Mouse (Mus musculus) MEL-GATA-1-ER (cell line): ENCODE results near the gene Lin7b.
A peak's percentile ranks its signal among the peaks of the same experiment; 100 is the strongest.

Experiments
- DNase-seq: peaks from one replicate; pipeline ENCODE4 v3.0.0-alpha.2; 2012; ENCODE audit warnings: low read depth; ENCODE audit errors: extremely low read depth

Lin7b gene

DNA sequence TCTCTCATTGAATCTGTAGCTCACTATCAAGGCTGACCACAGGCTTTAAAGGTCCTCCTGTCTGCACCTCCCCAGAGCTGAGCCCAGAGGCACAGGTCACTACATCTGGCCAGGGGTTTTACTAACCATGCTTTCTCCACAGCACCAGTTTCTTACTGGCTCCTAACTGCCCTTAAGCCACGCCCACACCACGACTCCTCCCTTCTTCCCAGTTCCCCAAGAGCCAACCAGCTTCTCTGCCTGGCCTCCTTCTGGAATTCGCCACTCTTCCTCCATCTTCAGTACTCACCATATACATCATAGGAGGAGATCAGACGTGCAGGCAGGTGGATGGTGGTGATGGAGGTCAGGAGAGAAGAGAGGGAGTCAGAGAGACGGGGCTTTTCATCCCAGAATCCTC is 17.3 kb downstream of the Lin7b start:
- no peak for DNase-seq

DNA sequence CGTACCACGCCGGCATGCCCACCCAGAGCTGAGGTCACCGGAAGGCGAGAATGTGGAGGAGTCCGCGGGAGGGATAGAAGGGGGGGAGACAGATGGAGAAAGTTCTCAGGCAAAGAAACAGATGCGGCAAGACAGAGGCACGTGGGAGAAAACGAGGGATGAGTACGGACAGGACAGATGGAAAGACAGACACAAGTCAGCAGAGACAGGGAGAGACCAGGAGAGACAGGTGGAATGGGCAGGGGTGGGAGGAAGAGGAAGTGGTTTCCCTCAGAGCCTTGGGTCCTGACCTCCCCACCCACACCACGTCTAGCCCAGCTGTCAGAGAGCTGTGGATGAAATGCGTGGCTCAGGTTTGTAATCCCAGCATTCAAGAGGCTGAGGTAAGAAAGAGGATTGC is 23.5 kb downstream of the Lin7b start:
- no peak for DNase-seq

DNA sequence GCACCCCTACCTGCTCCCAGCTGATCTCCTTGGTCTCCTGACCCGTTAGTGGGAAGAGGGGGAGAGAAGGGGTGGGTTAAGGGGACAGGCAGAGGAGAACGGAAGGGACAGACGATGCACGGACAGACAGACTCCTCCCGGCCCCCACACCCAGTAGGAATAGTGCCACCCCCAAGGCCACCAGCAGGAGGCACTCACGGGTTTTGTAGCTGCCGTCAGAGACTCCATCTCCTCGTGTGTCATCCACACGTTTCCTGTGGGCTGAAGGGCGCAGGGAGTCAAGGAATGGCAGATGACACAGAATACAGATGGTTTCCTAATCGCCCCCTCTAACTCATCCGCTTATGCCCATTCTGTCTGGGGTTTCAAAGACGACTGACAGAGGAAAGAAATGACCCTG is 26.8 kb downstream of the Lin7b start:
- DNase-seq, result no peak

DNA sequence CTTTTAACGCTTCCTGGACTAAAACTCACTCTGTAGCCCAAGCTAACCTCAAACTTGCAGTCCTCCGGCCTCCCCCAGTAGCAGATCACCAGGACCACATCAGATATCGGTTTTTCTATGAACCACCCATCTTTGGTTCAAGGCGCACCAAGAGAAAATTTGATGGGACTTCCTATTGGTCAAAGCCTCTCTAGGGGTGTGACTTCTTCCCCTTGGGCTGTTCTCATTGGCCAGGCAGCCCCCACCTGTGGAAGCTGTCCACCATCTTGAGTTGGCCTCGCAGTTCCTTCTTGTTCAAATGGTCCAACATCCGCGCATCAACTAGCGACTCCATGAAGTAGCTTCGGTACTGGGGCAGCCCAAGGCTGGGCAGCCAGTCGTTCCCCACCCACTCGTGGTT is 28.3 kb downstream of the Lin7b start:
- DNase-seq, result no peak

DNA sequence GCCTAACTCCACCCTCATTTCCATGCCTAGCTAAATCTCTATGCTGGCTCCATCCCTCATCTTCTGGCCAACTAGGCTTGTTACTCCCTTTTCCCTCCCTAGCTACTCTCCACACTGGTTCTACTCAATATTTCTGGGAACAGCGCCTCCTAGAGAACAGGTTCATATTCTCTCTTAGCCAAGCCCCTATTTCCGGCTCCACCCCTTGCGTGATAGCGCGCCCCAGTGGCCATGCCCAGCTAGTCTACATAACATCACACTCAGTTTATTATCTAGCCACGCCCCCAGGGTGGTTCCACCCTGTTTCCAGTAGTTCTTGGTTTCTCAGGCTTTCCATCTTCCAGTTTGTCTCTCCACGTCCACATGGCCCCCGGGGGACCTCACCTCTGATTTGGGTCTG is 29.1 kb downstream of the Lin7b start:
- DNase-seq, result peak; percentile 93

DNA sequence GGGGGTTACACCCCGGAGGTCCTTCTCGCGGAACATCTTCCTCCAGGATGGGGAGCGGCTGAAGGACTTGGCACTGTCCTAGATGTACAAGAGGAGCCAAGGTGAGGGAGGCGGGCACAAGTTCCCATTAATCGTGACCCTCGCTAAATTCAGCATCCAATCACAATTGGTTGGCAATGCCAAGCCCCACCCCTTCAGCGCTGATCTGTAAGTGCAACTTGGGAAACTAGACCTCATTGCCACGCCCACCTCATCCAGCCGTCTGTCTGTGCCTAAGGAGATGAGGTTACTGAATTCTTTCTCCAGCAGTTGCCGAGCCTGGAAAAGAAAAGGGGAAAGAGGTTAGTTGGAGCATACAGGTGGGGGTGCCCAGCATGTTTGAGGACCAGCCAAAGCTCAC is 29.7 kb downstream of the Lin7b start:
- peak; percentile 91 for DNase-seq

DNA sequence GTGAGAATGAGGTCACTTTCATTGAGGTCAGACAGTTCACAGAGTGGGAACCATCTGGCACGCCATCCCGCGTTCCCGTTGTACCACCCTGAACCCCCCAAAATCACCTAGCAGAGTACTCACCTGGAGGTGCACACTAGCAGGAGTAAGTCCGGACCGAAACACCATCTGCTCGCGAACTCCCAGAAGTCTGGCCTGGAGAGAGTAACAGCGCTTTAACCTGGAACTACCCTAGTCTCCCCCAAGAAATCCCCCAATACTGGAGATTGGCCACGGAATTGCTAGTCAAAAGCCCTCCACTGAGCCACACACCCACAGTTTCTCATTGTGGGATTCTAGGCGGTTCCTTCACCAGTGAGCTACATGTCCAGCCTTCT is 30.3 kb downstream of the Lin7b start:
- no peak for DNase-seq

DNA sequence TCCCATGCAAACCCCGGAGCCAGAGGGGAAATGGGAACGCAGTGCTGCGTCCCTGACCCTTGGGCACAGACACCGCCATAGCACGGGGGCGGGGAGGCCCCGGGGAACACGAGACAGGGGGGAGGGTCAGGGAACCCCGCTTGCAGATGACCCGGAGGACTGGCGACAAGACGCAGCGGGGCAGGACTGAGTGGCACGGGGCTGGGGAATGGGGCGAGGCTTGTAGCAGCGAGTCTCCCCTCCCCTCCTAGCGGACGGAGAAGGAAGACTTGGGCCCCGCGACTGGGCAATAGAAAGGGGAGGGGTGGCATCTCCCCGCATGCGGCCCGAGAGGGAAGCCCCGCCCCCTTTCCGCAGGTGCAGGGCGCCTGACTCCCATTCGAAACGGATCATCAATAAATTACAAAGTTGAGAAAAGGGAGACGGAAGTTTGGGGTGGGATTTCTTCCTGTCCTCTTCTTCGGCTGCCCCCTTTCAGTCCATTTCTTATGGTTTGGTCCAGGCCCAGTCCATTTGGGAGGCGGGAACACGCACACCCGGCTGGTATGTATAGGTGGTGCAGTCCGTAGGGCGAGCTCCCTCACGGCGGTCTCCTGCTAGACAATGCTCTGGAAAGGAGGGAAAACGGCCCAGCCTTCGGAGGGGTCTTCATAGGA is 30.8 kb downstream of the Lin7b start:
- DNase-seq, result peak; percentile 72

DNA sequence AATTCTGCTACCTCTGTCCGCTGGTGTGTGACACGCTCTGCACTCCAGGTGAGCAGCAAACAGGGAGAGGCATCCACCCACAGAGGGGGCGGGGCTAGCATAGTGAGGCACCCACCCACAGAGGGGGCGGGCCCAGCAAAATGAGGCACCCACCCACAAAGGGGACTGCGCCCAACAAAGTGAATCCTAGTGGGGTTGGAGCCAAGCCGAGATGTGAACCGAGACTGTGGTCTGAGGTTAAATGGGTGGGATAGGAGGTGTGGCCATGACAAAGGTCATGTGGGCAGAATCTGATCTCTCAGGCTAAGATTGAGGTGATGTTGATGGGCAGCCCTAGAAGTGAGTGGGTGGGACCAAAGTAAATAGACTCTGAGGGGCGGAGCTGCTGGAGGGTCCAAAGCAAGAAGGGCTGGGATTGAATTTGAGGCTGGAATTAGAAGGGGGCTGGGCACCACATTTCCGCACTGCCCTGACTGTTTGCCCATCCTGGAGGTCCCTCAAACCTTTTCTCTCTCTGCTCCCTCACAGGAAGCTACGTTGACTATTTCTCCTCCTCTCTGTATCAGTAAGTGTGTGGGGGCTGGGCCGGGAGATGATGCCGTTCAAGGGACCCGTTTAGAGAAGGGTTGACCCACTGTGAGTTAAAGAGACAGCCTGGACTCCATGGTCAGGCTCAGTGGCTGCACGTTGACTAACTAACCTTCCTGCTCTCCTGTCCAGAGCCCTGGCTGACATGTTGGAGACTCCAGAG is 32.0 kb downstream of the Lin7b start:
- no peak for DNase-seq

DNA sequence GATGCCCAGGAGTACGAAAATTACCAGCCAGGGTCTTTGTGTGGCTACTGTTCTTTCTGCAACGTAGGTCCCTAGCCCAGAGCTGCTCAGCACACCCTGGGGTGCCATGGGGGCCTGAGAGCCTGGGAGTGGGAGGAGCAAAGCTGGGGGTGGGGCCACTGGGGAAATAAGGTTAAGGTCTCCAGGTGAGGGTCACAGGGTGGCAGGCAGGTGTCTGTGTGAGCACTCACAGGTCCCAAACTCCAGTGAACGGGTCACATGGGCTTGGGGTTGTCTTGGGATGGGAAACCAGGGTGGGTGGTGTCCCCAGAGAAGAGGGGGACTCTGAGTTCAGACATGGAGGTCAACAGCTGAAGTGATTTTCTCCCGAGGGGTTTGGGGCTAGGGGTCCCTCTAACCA is 32.9 kb downstream of the Lin7b start:
- no peak for DNase-seq

DNA sequence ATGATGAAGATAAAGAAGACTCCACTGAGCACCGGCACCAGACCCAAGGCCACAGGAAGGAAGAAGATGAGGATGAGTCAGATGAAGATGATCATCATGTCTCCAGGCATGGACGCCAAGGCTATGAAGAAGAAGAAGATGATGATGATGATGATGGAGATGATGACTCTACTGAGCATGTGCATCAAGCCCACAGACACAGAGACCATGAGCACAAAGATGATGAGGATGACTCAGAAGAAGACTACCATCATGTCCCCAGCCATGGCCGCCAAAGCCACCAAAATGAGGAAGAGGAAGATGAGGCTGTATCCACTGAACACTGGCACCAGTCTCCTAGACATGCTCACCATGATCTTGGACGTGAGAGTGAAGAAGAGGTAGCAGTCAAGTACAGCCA is 34.1 kb downstream of the Lin7b start:
- DNase-seq, result no peak

DNA sequence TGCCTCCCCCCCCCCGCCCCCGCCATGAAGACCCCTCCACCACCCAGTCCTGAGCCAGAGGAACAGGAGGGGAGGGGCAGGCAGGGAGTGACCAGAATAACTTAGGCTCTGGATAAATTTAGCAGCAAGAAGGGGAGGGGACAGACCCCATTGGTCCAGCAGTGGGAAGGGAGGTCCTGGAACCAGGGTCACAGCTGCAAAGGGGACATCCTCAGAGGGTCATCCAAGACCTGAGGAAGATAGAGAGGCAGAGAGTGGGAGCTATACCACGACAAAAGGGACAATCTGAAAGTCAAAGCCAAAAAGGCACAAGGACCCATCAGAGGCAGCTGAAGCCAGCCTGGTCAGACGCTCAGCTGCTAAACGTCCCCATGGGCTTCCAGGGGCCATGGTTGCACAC is 35.3 kb downstream of the Lin7b start, which contains the start of gene Hrc:
Gene Hrc, plus strand, starts transcription at position 235 of the 400 bp plus-strand sequence.
- no peak for DNase-seq

DNA sequence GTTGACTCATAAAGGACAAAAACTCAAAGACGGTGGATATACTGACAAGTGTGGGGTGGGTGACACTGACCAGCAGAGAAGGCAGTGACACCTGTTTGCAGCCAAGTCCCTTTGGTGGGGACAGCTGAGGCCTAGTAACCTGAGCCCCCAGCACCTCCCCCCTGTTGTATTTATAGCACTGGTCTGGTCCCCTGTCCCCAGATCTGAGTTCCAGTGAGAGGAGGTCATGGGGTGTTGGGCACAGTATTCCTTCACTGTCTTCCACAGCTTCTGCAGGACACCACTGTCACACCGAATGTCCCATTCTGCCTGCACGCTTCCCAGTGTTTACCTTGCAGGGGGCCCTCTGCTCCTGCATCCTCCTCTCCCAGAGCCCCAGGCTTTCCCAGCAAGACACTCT is 35.8 kb downstream of the Lin7b start:
- DNase-seq, result no peak

DNA sequence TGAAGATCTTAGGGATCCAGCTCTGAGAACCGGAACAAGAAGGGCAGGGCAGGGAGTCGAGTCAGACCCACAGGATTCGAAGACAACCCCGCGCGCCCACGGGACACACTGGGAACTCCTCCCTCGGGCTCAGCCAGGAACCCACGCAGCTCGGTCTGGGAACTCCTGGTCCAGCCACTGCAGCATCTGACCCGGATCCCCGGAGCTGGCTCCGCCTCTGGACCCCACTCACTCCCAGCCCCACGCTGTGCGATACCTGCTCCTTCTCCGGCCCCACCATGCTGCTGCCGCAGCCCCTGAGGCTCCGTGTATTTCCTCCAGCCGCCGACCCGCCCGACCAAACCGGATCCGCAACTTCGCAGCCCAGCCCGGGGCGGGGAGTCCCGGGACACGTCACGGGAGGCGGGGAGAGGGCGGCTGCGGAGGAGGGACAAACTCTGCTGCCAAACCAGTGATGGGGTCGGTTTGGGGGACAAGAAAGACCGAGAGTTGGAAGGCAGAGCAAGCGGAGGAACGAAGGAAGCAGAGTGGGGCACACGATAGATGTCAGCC is 36.9 kb downstream of the Lin7b start, which contains the start of gene Trpm4:
Gene Trpm4, minus strand, starts transcription at position 350 of the 552 bp plus-strand sequence.
- no peak for DNase-seq

DNA sequence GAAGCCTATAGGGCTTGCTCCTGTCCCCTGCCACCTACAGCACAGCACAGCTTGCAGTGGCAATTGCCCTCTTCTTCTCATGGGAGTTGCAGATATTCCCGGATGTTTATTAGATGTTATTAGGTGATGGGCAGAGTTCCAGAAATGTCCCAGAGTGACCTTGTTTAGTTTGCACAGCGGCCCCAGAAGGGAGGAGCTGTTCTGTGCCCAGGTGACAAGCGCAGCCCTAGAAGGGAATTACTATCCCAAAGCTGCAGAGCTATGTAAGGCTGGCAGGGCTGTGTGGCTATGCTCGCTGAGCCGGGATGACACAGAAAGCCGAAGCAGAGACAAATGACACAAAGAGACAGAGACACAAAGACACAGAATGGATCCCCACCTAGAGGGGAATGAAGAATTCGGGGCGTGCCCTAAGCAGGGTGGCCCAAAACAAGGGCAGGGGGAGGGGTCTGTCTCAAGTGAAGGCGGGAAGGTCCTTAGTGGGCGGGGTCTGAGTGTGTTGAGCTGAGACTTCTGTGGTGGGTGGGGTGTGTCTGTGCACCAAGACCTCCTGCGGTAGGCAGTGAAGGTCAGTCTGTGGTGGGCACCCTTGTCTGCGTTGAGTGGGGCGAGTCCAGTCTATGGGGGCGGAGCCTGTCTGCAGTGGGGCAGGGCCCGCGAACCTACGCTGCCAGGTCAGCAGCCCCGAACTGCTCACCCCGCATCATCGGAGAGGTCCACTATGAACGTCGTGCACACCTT is 37.5 kb downstream of the Lin7b start:
- DNase-seq, result no peak

DNA sequence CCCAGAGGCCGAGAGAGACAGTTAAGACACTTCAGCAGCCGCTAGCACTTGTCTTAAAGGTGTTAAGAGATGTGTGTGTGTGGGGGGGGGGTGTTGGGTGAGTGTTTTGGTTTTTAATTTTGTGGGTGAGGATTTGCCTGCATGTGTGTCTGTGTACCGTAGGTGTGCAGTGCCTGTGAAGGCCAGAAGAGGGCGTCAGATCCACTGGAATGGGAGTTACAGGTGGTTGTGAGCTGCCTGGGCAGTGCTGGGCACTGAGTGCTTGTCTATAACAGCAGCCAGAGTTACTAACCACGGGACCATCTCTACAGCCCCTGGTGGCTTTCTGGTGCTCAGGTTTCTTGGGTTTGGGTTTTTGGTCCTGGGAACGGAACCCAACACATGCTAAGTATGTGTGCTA is 38.9 kb downstream of the Lin7b start:
- no peak for DNase-seq

DNA sequence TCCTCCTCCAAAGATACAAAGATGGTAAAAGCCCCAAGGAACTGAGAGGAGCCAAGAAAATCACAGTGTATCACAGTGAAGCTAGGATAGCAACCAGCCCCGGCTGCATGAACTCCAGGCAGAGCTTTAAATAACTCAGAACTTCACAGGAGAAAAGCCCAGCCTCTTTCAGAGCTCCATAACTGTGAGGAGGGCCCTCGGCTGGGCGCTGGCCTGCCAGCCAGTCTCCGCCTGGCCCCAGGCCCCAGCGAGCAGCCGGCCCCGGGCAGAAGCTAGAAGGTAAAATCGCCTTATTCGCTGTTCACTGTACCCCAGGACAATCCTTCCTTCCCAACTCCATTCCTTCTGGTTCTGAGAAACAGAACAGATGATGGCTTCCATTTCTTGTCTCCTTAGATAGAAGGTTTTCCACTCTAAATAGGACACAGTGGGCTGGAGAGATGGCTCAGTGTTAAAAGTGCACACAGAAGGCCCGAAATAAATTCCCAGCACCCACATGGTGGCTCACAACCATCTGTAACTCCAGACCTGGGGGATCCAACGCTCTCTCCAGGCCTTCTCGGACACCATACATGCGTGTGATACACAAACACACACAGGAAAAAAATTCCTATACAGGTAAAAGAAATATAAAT is 41.4 kb downstream of the Lin7b start:
- no peak for DNase-seq

DNA sequence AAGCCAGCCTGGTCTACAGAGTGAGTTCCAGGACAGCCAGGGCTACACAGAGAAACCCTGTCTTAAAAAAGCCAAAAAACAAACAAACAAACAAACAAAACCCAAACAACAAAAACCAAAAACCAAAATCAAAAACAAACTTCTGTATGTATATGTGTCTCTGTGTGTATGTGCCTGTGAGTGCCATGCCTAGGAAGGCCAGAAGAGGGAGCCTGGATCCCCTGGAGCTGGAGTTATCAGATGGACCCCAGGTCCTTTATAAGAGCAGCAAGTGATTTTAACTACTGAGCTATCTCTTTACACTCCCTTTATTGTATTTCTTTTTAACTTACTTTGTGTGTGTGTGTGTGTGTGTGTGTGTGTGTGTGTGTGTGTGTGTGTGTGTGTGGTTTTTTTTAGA is 44.6 kb downstream of the Lin7b start:
- DNase-seq, result no peak

DNA sequence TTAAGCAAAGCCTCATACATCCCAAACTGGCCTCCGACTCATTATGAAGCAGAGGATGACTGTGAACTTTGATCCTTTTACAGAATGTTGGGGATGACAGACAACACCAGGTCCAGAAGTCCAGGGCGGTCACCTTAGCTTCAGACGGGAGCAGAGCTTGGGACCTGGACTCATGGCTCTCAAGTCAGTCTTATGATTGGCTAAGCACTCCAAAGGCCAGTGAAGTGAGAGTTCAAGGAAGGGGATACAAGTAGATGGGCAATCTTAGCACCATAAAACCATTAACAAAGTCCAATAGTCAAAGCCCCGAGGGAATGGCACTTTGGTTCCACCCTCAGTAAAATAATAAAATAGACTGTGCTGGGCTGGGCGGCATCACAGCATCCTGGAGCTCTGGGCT is 47.3 kb downstream of the Lin7b start:
- no peak for DNase-seq

DNA sequence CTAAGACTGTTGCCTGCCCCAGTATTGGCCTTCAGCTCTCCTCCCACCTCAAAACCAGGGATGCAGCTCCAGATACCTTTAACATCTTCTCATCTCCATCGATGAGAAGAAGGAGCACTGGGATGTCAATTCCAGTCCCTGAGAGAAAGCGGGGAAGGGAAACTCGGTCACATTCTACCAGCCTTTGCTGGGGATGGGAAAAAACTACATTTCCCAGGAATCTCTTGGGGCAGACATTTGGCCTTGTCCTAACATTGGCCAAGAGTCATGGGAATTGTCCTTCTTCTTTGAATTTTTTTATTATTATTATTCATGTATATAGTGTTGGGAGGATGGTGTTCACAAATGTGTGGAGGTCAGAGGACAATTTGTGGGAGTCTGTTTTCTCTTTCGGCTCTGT is 48.1 kb downstream of the Lin7b start:
- DNase-seq, result no peak
